Mouse (Mus musculus): ENCODE measurements around the gene Gzf1. TPM values are rescaled to one million over a fixed set of nuclear protein-coding genes. Genes with fewer than 3 reads are reported as not detected.

Gzf1 gene
- 7.4 and 8.7 TPM in 2 replicates for polyA plus RNA-seq (2012; rRNA removed)

GRCm38 (mm10) chr2:148680775-148681291 is at the start of gene Gzf1:
Gene Gzf1 (plus strand): TSS chr2:148681023.
- Histone ChIP-seq H3K27me3 (ENCODE audit: control insufficient read depth, insufficient read depth, low read length) (no peaks in the 10 kb centered on the region), H3K36me3 (ENCODE audit: control insufficient read depth, insufficient read depth, low read length) (peaks cover 13% of the 10 kb centered on the region), H3K4me1 (replicated peaks; ENCODE audit: control insufficient read depth, insufficient read depth, low read length) (peaks cover 9% of the 10 kb centered on the region), H3K27ac (ENCODE audit: control insufficient read depth, insufficient read depth, low read length) (peak within 1 kb of the TSS; percentile 61; the same call in 1 of the 2 replicates), H3K4me3 (ENCODE audit: control insufficient read depth, insufficient read depth, low read length) (peak within 1 kb of the TSS; percentile 84)
- under 1% methylated on average over 39 of the region's 39 CpGs for WGBS
- peak; percentile 98 for DNase-seq
- peak; percentile 71 for TF ChIP-seq POLR2A (IDR thresholded peaks at IDR 0.05; ENCODE audit: control insufficient read depth, extremely low read depth, insufficient read depth, low read length, poor library complexity)
- TF ChIP-seq CTCF (IDR thresholded peaks at IDR 0.05; ENCODE audit: borderline replicate concordance, control insufficient read depth, extremely low read depth, insufficient read depth, low read length, poor library complexity) = peak; percentile 77

GRCm38 (mm10) chr2:148631602-148632001 is 49.2 kb upstream of the Gzf1 start:
- H3K4me1 ChIP-seq (replicated peaks; ENCODE audit: control insufficient read depth, insufficient read depth, low read length) = no peaks in the 10 kb centered on the region
- no peak overlapping the region for H3K4me3 ChIP-seq (ENCODE audit: control insufficient read depth, insufficient read depth, low read length)
- H3K36me3 ChIP-seq (ENCODE audit: control insufficient read depth, insufficient read depth, low read length) = no peaks in the 10 kb centered on the region
- H3K27me3 ChIP-seq (ENCODE audit: control insufficient read depth, insufficient read depth, low read length) = no peaks in the 10 kb centered on the region
- 94% methylated on average over 3 of the region's 3 CpGs for WGBS
- DNase-seq = no peak
- no peak for TF ChIP-seq POLR2A (IDR thresholded peaks at IDR 0.05; ENCODE audit: control insufficient read depth, extremely low read depth, insufficient read depth, low read length, poor library complexity)
- no peak overlapping the region for H3K27ac ChIP-seq (ENCODE audit: control insufficient read depth, insufficient read depth, low read length)

- DNase-seq = no peak
- H3K36me3 ChIP-seq (ENCODE audit: control insufficient read depth, insufficient read depth, low read length) = no peaks in the 10 kb centered on the region
- TF ChIP-seq POLR2A (IDR thresholded peaks at IDR 0.05; ENCODE audit: control insufficient read depth, extremely low read depth, insufficient read depth, low read length, poor library complexity) = no peak
- H3K4me1 ChIP-seq (replicated peaks; ENCODE audit: control insufficient read depth, insufficient read depth, low read length) = no peaks in the 10 kb centered on the region
- H3K27me3 ChIP-seq (ENCODE audit: control insufficient read depth, insufficient read depth, low read length) = no peaks in the 10 kb centered on the region
- no peak overlapping the region for H3K4me3 ChIP-seq (ENCODE audit: control insufficient read depth, insufficient read depth, low read length)
- WGBS = 93% methylated on average over 4 of the region's 4 CpGs
- no peak overlapping the region for H3K27ac ChIP-seq (ENCODE audit: control insufficient read depth, insufficient read depth, low read length)
Observed at GRCm38 (mm10) chr2:148634466-148634865, 46.4 kb upstream of the Gzf1 start.

GRCm38 (mm10) chr2:148642610-148643370 is 38.0 kb upstream of the Gzf1 start:
- no peak for DNase-seq
- TF ChIP-seq CTCF (IDR thresholded peaks at IDR 0.05; ENCODE audit: borderline replicate concordance, control insufficient read depth, extremely low read depth, insufficient read depth, low read length, poor library complexity) = no peak
- H3K27me3 ChIP-seq (ENCODE audit: control insufficient read depth, insufficient read depth, low read length) = no peaks in the 10 kb centered on the region
- H3K4me1 ChIP-seq (replicated peaks; ENCODE audit: control insufficient read depth, insufficient read depth, low read length) = no peaks in the 10 kb centered on the region
- H3K27ac ChIP-seq (ENCODE audit: control insufficient read depth, insufficient read depth, low read length) = no peak overlapping the region
- 93% methylated on average over 1 of the region's 1 CpGs for WGBS
- H3K36me3 ChIP-seq (ENCODE audit: control insufficient read depth, insufficient read depth, low read length) = no peaks in the 10 kb centered on the region
- no peak overlapping the region for H3K4me3 ChIP-seq (ENCODE audit: control insufficient read depth, insufficient read depth, low read length)

- no peaks in the 10 kb centered on the region for H3K27me3 ChIP-seq (ENCODE audit: control insufficient read depth, insufficient read depth, low read length)
- WGBS = 94% methylated on average over 6 of the region's 6 CpGs
- no peak overlapping the region for H3K27ac ChIP-seq (ENCODE audit: control insufficient read depth, insufficient read depth, low read length)
- H3K4me1 ChIP-seq (replicated peaks; ENCODE audit: control insufficient read depth, insufficient read depth, low read length) = no peaks in the 10 kb centered on the region
- H3K4me3 ChIP-seq (ENCODE audit: control insufficient read depth, insufficient read depth, low read length) = no peak overlapping the region
- no peak for DNase-seq
- H3K36me3 ChIP-seq (ENCODE audit: control insufficient read depth, insufficient read depth, low read length) = no peaks in the 10 kb centered on the region
- no peak for TF ChIP-seq CTCF (IDR thresholded peaks at IDR 0.05; ENCODE audit: borderline replicate concordance, control insufficient read depth, extremely low read depth, insufficient read depth, low read length, poor library complexity)
- no peak for TF ChIP-seq POLR2A (IDR thresholded peaks at IDR 0.05; ENCODE audit: control insufficient read depth, extremely low read depth, insufficient read depth, low read length, poor library complexity)
Observed at GRCm38 (mm10) chr2:148644421-148645000, 36.3 kb upstream of the Gzf1 start.

GRCm38 (mm10) chr2:148650587-148651357 is 30.1 kb upstream of the Gzf1 start:
- no peaks in the 10 kb centered on the region for H3K4me1 ChIP-seq (replicated peaks; ENCODE audit: control insufficient read depth, insufficient read depth, low read length)
- H3K27me3 ChIP-seq (ENCODE audit: control insufficient read depth, insufficient read depth, low read length) = no peaks in the 10 kb centered on the region
- H3K4me3 ChIP-seq (ENCODE audit: control insufficient read depth, insufficient read depth, low read length) = no peak overlapping the region
- no peaks in the 10 kb centered on the region for H3K36me3 ChIP-seq (ENCODE audit: control insufficient read depth, insufficient read depth, low read length)
- DNase-seq = no peak
- WGBS = 83% methylated on average over 3 of the region's 3 CpGs
- no peak overlapping the region for H3K27ac ChIP-seq (ENCODE audit: control insufficient read depth, insufficient read depth, low read length)
- no peak for TF ChIP-seq CTCF (IDR thresholded peaks at IDR 0.05; ENCODE audit: borderline replicate concordance, control insufficient read depth, extremely low read depth, insufficient read depth, low read length, poor library complexity)
- no peak for TF ChIP-seq POLR2A (IDR thresholded peaks at IDR 0.05; ENCODE audit: control insufficient read depth, extremely low read depth, insufficient read depth, low read length, poor library complexity)

All from thymus, adult 2 months (tissue).